Mouse (Mus musculus) liver, adult 2 months (tissue): Measurements from ENCODE around the gene Gtf2f2. TPM values are rescaled to one million over a fixed set of nuclear protein-coding genes. Genes with fewer than 3 reads are reported as not detected.

Source experiments
- DNase-seq: peaks from one replicate; pipeline ENCODE4 v3.0.0-alpha.2; 2011; ENCODE audit warnings: low read depth, low spot score; ENCODE audit errors: extremely low read depth
- H3K27ac ChIP-seq: fragments of 200-500 bp; replicated peaks from 2 replicates; pipeline ENCODE4 v1.5.1; 2012; ENCODE audit warnings: low read depth, mild to moderate bottlenecking, control low read depth, inconsistent platforms, low read length; ENCODE audit not compliant: insufficient read depth
- H3K27me3 ChIP-seq: fragments of 200-500 bp; 2 replicates; pipeline ENCODE4 v1.6.1; 2012; ENCODE audit warnings: mild to moderate bottlenecking, moderate library complexity, low read length, inconsistent platforms; ENCODE audit not compliant: control insufficient read depth, insufficient read depth
- H3K36me3 ChIP-seq: fragments of 200-500 bp; 2 replicates; pipeline ENCODE4 v1.6.1; 2012; ENCODE audit warnings: low read length, inconsistent platforms; ENCODE audit not compliant: control insufficient read depth, insufficient read depth
- H3K4me1 ChIP-seq: fragments of 200-500 bp; 2 replicates; pipeline ENCODE4 v1.6.1; 2011; ENCODE audit warnings: low read length; ENCODE audit not compliant: control insufficient read depth, insufficient read depth
- H3K4me3 ChIP-seq: fragments of 200-500 bp; 2 replicates; pipeline ENCODE4 v1.5.1; 2011; ENCODE audit warnings: low read depth, mild to moderate bottlenecking, control low read depth, low read length, moderate library complexity; ENCODE audit not compliant: insufficient read depth
- H3K79me2 ChIP-seq: fragments of 200-500 bp; 2 replicates; pipeline ENCODE4 v1.6.1; 2012; ENCODE audit warnings: inconsistent platforms, mild to moderate bottlenecking, low read length, moderate library complexity; ENCODE audit not compliant: control insufficient read depth, insufficient read depth
- H3K9ac ChIP-seq: fragments of 200-500 bp; 2 replicates; pipeline ENCODE4 v1.6.1; 2012; ENCODE audit warnings: low read depth, mild to moderate bottlenecking, control low read depth, inconsistent platforms, low read length
- CTCF ChIP-seq: fragments of 200-500 bp; IDR thresholded peaks from 2 replicates; pipeline ENCODE4 v1.5.1; 2011; ENCODE audit warnings: low read depth, low read length, control low read depth
- POLR2A ChIP-seq: fragments of 200-500 bp; IDR thresholded peaks from 2 replicates; pipeline ENCODE4 v1.6.1; 2011; ENCODE audit warnings: low read length, control low read depth; ENCODE audit not compliant: insufficient read depth; ENCODE audit errors: extremely low read depth
- WGBS: fragments of 180-500 bp; shearing (Covaris S2); methylation state at CpG from one replicate; pipeline ENCODE4 v1.1.7; 2018; 5-methylcytosine and 5-hydroxymethylcytosine counted together
- polyA plus RNA-seq: library from polyadenylated mRNA; depleted of rRNA; stranded (reverse); fragments of >200 nt; gene quantifications from 2 replicates; pipeline ENCODE4 v1.2.3, GENCODE M21; 2012
- total RNA-seq: library from RNA; depleted of rRNA; stranded (reverse); fragments of >200 nt; gene quantifications from 2 replicates; pipeline ENCODE4 v1.2.3, GENCODE M21; 2014

Gene Gtf2f2
- total and polyA plus RNA-seq, 2 experiments, result 1.5 to 9.7 TPM

GRCm38 (mm10) chr14:76043251-76044163 lies 32.8 kb upstream of the Gtf2f2 start:
- Histone ChIP-seq H3K27ac (no peak overlapping the region), H3K27me3 (no peaks in the 10 kb centered on the region), H3K9ac (no peak overlapping the region), H3K4me3 (no peak overlapping the region), H3K79me2 (no peaks in the 10 kb centered on the region), H3K4me1 (no peaks in the 10 kb centered on the region), H3K36me3 (no peaks in the 10 kb centered on the region)
- TF ChIP-seq CTCF, result no peak
- TF ChIP-seq POLR2A, result no peak
- no peak for DNase-seq
- WGBS, result 84% methylated on average over 14 of the region's 14 CpGs

GRCm38 (mm10) chr14:76033221-76033637 lies 22.6 kb upstream of the Gtf2f2 start:
- peak; percentile 4 for DNase-seq
- 37% methylated on average over 7 of the region's 7 CpGs for WGBS
- no peak overlapping the region for H3K4me3 ChIP-seq
- H3K4me1 ChIP-seq, result no peaks in the 10 kb centered on the region
- H3K36me3 ChIP-seq, result no peaks in the 10 kb centered on the region
- H3K79me2 ChIP-seq, result no peaks in the 10 kb centered on the region
- TF ChIP-seq CTCF (no peak), POLR2A (no peak)
- H3K9ac ChIP-seq, result no peak overlapping the region
- H3K27me3 ChIP-seq, result no peaks in the 10 kb centered on the region
- no peak overlapping the region for H3K27ac ChIP-seq

- WGBS, result 79% methylated on average over 7 of the region's 7 CpGs
- TF ChIP-seq CTCF, result no peak
- TF ChIP-seq POLR2A, result no peak
These were observed 22.0 kb upstream of the Gtf2f2 start for GRCm38 (mm10) chr14:76032671-76033136.

GRCm38 (mm10) chr14:76031117-76031842 lies 20.6 kb upstream of the Gtf2f2 start:
- Histone ChIP-seq H3K27me3 (0 out of 2 replicates have a peak, but pooled peaks cover under 1% of the 10 kb centered on the region), H3K36me3 (no peaks in the 10 kb centered on the region), H3K4me1 (no peaks in the 10 kb centered on the region), H3K79me2 (no peaks in the 10 kb centered on the region), H3K27ac (no peak overlapping the region), H3K4me3 (no peak overlapping the region), H3K9ac (no peak overlapping the region)
- DNase-seq, result no peak
- TF ChIP-seq POLR2A (no peak), CTCF (no peak)
- WGBS, result 65% methylated on average over 11 of the region's 11 CpGs

More at GRCm38 (mm10) chr14:76032671-76033136, 22.0 kb upstream of the Gtf2f2 start:
- no peak for DNase-seq
- Histone ChIP-seq H3K4me1 (no peaks in the 10 kb centered on the region), H3K27ac (no peak overlapping the region), H3K9ac (no peak overlapping the region), H3K27me3 (no peaks in the 10 kb centered on the region), H3K36me3 (no peaks in the 10 kb centered on the region), H3K79me2 (no peaks in the 10 kb centered on the region), H3K4me3 (no peak overlapping the region)

GRCm38 (mm10) chr14:76024641-76025040 lies 14.0 kb upstream of the Gtf2f2 start:
- Histone ChIP-seq H3K27me3 (peaks cover 2% of the 10 kb centered on the region; the same call in 1 of the 2 replicates), H3K4me3 (no peak overlapping the region), H3K79me2 (no peaks in the 10 kb centered on the region), H3K36me3 (no peaks in the 10 kb centered on the region), H3K27ac (no peak overlapping the region), H3K4me1 (no peaks in the 10 kb centered on the region), H3K9ac (no peak overlapping the region)
- TF ChIP-seq POLR2A, result no peak
- no peak for TF ChIP-seq CTCF
- 89% methylated on average over 4 of the region's 4 CpGs for WGBS
- DNase-seq, result no peak
